Mouse (Mus musculus): ENCODE data around the gene Myo9a.

DNA sequence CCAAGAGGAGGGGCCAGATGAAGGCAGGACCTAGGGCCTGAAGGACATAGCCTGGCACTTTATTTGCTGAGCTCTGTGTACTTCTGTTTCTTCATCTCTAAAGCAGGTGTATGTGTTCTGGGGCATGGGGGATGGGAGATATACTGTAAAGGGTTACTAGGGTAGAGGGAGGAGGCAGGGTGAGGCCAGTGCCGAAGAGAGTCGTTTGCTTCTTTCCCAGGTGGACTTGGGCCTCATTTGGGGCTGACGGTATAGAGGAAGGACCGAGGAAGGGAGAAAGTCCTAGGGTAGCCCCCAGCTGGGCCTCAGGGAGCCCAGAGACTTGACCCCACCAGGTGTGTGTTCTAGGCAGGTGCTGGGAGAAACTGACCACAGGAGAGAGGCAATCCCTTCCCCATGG, 201.2 kb downstream of the Myo9a start:
- TF ChIP-seq CTCF (IDR thresholded peaks at IDR 0.05; ENCODE audit: control insufficient read depth, insufficient read depth, low read length) (no peak), POLR2A (IDR thresholded peaks at IDR 0.05; ENCODE audit: borderline replicate concordance, control insufficient read depth, low read depth, low read length) (no peak)

Measured in bone marrow, adult 2 months (tissue).